Mouse (Mus musculus): Measurements from ENCODE around the gene Kcns1. TPM values are rescaled to one million over a fixed set of nuclear protein-coding genes. Genes with fewer than 3 reads are reported as not detected.

Kcns1 gene
- total RNA-seq, 2 experiments from 2014 or later, result not detected

GRCm38 (mm10) chr2:164174649-164175395, 3.9 kb upstream of the Kcns1 start:
- no peak for ATAC-seq (ENCODE audit: poor library complexity, severe bottlenecking)

- no peak for ATAC-seq (ENCODE audit: poor library complexity, severe bottlenecking)
These were observed 2.5 kb upstream of the Kcns1 start for GRCm38 (mm10) chr2:164173394-164173793.

GRCm38 (mm10) chr2:164170326-164170725, 587 bp downstream of the Kcns1 start:
- ATAC-seq (ENCODE audit: poor library complexity, severe bottlenecking), result no peak

GRCm38 (mm10) chr2:164168571-164168946, 2.4 kb downstream of the Kcns1 start:
- no peak for ATAC-seq (ENCODE audit: poor library complexity, severe bottlenecking)

- no peak for ATAC-seq (ENCODE audit: poor library complexity, severe bottlenecking)
These were observed 3.0 kb downstream of the Kcns1 start for GRCm38 (mm10) chr2:164167752-164168570.

GRCm38 (mm10) chr2:164164941-164165340, 6.0 kb downstream of the Kcns1 start:
- no peak for ATAC-seq (ENCODE audit: poor library complexity, severe bottlenecking)

- no peak for ATAC-seq (ENCODE audit: poor library complexity, severe bottlenecking)
These were observed 9.3 kb downstream of the Kcns1 start for GRCm38 (mm10) chr2:164161515-164162055.

GRCm38 (mm10) chr2:164158838-164159237, 12.1 kb downstream of the Kcns1 start:
- no peak for ATAC-seq (ENCODE audit: poor library complexity, severe bottlenecking)

- no peak for ATAC-seq (ENCODE audit: poor library complexity, severe bottlenecking)
These were observed 14.8 kb downstream of the Kcns1 start for GRCm38 (mm10) chr2:164156158-164156557.

- no peak for ATAC-seq (ENCODE audit: poor library complexity, severe bottlenecking)
These were observed 16.9 kb downstream of the Kcns1 start for GRCm38 (mm10) chr2:164154007-164154406.

GRCm38 (mm10) chr2:164152341-164152740, 18.6 kb downstream of the Kcns1 start:
- no peak for ATAC-seq (ENCODE audit: poor library complexity, severe bottlenecking)

- no peak for ATAC-seq (ENCODE audit: poor library complexity, severe bottlenecking)
These were observed 20.7 kb downstream of the Kcns1 start for GRCm38 (mm10) chr2:164150086-164150760.

GRCm38 (mm10) chr2:164146556-164146955, 24.4 kb downstream of the Kcns1 start:
- no peak for ATAC-seq (ENCODE audit: poor library complexity, severe bottlenecking)

- ATAC-seq (ENCODE audit: poor library complexity, severe bottlenecking), result no peak
These were observed 26.4 kb downstream of the Kcns1 start for GRCm38 (mm10) chr2:164144541-164144940.

GRCm38 (mm10) chr2:164144025-164144424, 26.9 kb downstream of the Kcns1 start:
- no peak for ATAC-seq (ENCODE audit: poor library complexity, severe bottlenecking)

- ATAC-seq (ENCODE audit: poor library complexity, severe bottlenecking), result no peak
These were observed 28.9 kb downstream of the Kcns1 start for GRCm38 (mm10) chr2:164142021-164142420.

GRCm38 (mm10) chr2:164137754-164138153, 33.2 kb downstream of the Kcns1 start:
- ATAC-seq (ENCODE audit: poor library complexity, severe bottlenecking), result no peak

- ATAC-seq (ENCODE audit: poor library complexity, severe bottlenecking), result no peak
These were observed 34.5 kb downstream of the Kcns1 start for GRCm38 (mm10) chr2:164136393-164136792.

- ATAC-seq (ENCODE audit: poor library complexity, severe bottlenecking), result no peak
These were observed 35.5 kb downstream of the Kcns1 start for GRCm38 (mm10) chr2:164135367-164135766.

GRCm38 (mm10) chr2:164134563-164134962, 36.4 kb downstream of the Kcns1 start:
- ATAC-seq (ENCODE audit: poor library complexity, severe bottlenecking), result no peak

- ATAC-seq (ENCODE audit: poor library complexity, severe bottlenecking), result no peak
These were observed 39.3 kb downstream of the Kcns1 start for GRCm38 (mm10) chr2:164131586-164131985.

Measured in megakaryocyte, adult 5-6 weeks (primary cell).